Mouse (Mus musculus) T-helper 17 cell (primary cell): ENCODE measurements around the gene Gm15448.
"Not testable (repeated sequence)": the region's sequence is repeated elsewhere in the genome, so short reads cannot be mapped to it uniquely, and the experiment has no call there.

Source experiments
- in situ Hi-C, 2 experiments: fragments of 300-600 bp; cut with MboI, MseI; formaldehyde crosslinking; loops; 1 replicate in 1 of 2; 2 replicates in 1 of 2; pipeline ENCODE4 v1.15.1; 2025; ENCODE audit warnings: high pct_unique_total_duplicates in 2 of 2

Gm15448 gene

GRCm38 (mm10) chr7:3825599-3825998 lies at the start of gene Gm15448:
Gene Gm15448 (minus strand): TSS chr7:3825687.
- in situ Hi-C loops = loop anchor here in 1 of 2 experiments (25.0 kb wide), 1 partner anchor 213 kb away; the partner anchor contains the start of genes Ndufa3 and Oscar

GRCm38 (mm10) chr7:3875032-3875431 lies 49.5 kb upstream of the Gm15448 start:
- in situ Hi-C loops = loop anchor here in 1 of 2 experiments (5.0 kb wide), 1 partner anchor 53 kb away; no protein-coding TSS in a partner anchor

GRCm38 (mm10) chr7:3844951-3845350 lies 19.5 kb upstream of the Gm15448 start, which contains the start of gene Pira2:
Gene Pira2 (minus strand): TSS chr7:3845051.
- in situ Hi-C loops = loop anchor here (5.0 to 25.0 kb wide), 3 partner anchors 47 to 233 kb away; partner anchors contain the start of genes Ndufa3 (in 1 of the 2) and Oscar (in 1 of the 2)

- in situ Hi-C loops = loop anchor here in 1 of 2 experiments (25.0 kb wide), 1 partner anchor 226 kb away; the partner anchor contains the start of genes Ndufa3 and Oscar
Observed at GRCm38 (mm10) chr7:3837854-3838253, 12.4 kb upstream of the Gm15448 start.

- in situ Hi-C loops = loop anchor here (5.0 to 25.0 kb wide), 2 partner anchors 103 to 218 kb away; partner anchors contain the start of genes Ndufa3 (in 1 of the 2) and Oscar (in 1 of the 2)
Observed at GRCm38 (mm10) chr7:3830633-3831032, 5.1 kb upstream of the Gm15448 start.

- in situ Hi-C loops = loop anchor here in 1 of 2 experiments (10.0 kb wide), 1 partner anchor 53 kb away; no protein-coding TSS in a partner anchor
Observed at GRCm38 (mm10) chr7:3811912-3812311, 13.6 kb downstream of the Gm15448 start.

- in situ Hi-C loops = not testable (repeated sequence)
Observed at GRCm38 (mm10) chr7:3802935-3803334, 22.6 kb downstream of the Gm15448 start.

- in situ Hi-C loops = not testable (repeated sequence)
Observed at GRCm38 (mm10) chr7:3799940-3800339, 25.5 kb downstream of the Gm15448 start.

- in situ Hi-C loops = not testable (repeated sequence)
Observed at GRCm38 (mm10) chr7:3796286-3796685, 29.2 kb downstream of the Gm15448 start.
